Mouse (Mus musculus) Patski (cell line): ENCODE measurements around the gene Fam205c. TPM values are rescaled to one million over a fixed set of nuclear protein-coding genes. Genes with fewer than 3 reads are reported as not detected.

Experiments
- ATAC-seq: fragments of 100-300 bp; one replicate; pipeline ENCODE4 v1.8.0; 2021
- CTCF ChIA-PET: fragments of 350-600 bp; sonication (Branson Sonifier 250); formaldehyde crosslinking; loops from one replicate; lab custom pipeline; 2022; ENCODE audit warnings: inconsistent platforms; lab: Charles Lee
- POLR2A ChIA-PET: fragments of 350-600 bp; sonication (Branson Sonifier 250); formaldehyde crosslinking; loops from one replicate; lab custom pipeline; 2022; ENCODE audit warnings: antibody characterized with exemption, inconsistent platforms; lab: Charles Lee
- DNase-seq: peaks from one replicate; pipeline ENCODE4 v3.0.0-alpha.2; 2011; ENCODE audit warnings: low read depth, low spot score
- H3K27me3 ChIP-seq: fragments of 371-371 bp; one replicate; pipeline ENCODE4 v1.5.1; 2021
- CTCF ChIP-seq: fragments of 100-300 bp; IDR thresholded peaks from one replicate; pipeline ENCODE4 v1.5.1; 2021
- in situ Hi-C: fragments of 300-500 bp; cut with MboI; formaldehyde crosslinking; loops from 3 replicates; pipeline ENCODE4 v1.11.1; 2018; ENCODE audit warnings: low pct_unique_long_range_greater_than_20kb, mixed read lengths
- polyA plus RNA-seq: library from polyadenylated mRNA; unstranded; gene quantifications from one replicate; pipeline ENCODE4 v1.2.3, GENCODE M21; 2021

Fam205c gene
- polyA plus RNA-seq, 1 experiment from 2014 or later = not detected

GRCm38 (mm10) chr4:42904523-42904922, 30.5 kb upstream of the Fam205c start:
- no peak for TF ChIP-seq CTCF
- DNase-seq (no peak), ATAC-seq (no peak)
- ChIA-PET POLR2A (no interaction called here), CTCF (interaction anchor here (1.0 kb wide), 1 partner anchor 9 kb away, joined by 4 read pairs; no protein-coding TSS in a partner anchor)
- in situ Hi-C loops = no loop called here
- H3K27me3 ChIP-seq = peaks cover 29% of the 10 kb centered on the region

GRCm38 (mm10) chr4:42903942-42904341, 29.9 kb upstream of the Fam205c start:
- peaks cover 30% of the 10 kb centered on the region for H3K27me3 ChIP-seq
- POLR2A ChIA-PET = interaction anchor here (0.7 kb wide), 1 partner anchor 43 kb away, joined by 3 read pairs; no protein-coding TSS in a partner anchor
- ATAC-seq (no peak), DNase-seq (no peak)
- no peak for TF ChIP-seq CTCF
- CTCF ChIA-PET = interaction anchor here (1.0 kb wide), 1 partner anchor 9 kb away, joined by 4 read pairs; no protein-coding TSS in a partner anchor
- in situ Hi-C loops = no loop called here

- DNase-seq = no peak
- peaks cover 35% of the 10 kb centered on the region for H3K27me3 ChIP-seq
- TF ChIP-seq CTCF = no peak
- POLR2A ChIA-PET = no interaction called here
- no peak for ATAC-seq
- in situ Hi-C loops = no loop called here
- CTCF ChIA-PET = no interaction called here
These were observed 28.7 kb upstream of the Fam205c start for GRCm38 (mm10) chr4:42902730-42903129.

- peak; percentile 30 for TF ChIP-seq CTCF
- peaks cover 41% of the 10 kb centered on the region for H3K27me3 ChIP-seq
- in situ Hi-C loops = no loop called here
- DNase-seq (no peak), ATAC-seq (no peak)
- CTCF ChIA-PET = no interaction called here
- POLR2A ChIA-PET = no interaction called here
These were observed 28.1 kb upstream of the Fam205c start for GRCm38 (mm10) chr4:42902174-42902573.

GRCm38 (mm10) chr4:42900878-42901277, 26.8 kb upstream of the Fam205c start:
- no peak for DNase-seq
- TF ChIP-seq CTCF = no peak
- POLR2A ChIA-PET = no interaction called here
- peaks cover 44% of the 10 kb centered on the region for H3K27me3 ChIP-seq
- CTCF ChIA-PET = interaction anchor here (1.7 kb wide), 1 partner anchor 9 kb away, joined by 5 read pairs; no protein-coding TSS in a partner anchor
- ATAC-seq = no peak
- in situ Hi-C loops = no loop called here

GRCm38 (mm10) chr4:42898914-42899313, 24.9 kb upstream of the Fam205c start:
- DNase-seq = no peak
- ATAC-seq = no peak
- peaks cover 50% of the 10 kb centered on the region for H3K27me3 ChIP-seq
- in situ Hi-C loops = no loop called here
- CTCF ChIA-PET = no interaction called here
- TF ChIP-seq CTCF = no peak
- POLR2A ChIA-PET = no interaction called here

- in situ Hi-C loops = no loop called here
- no peak for TF ChIP-seq CTCF
These were observed 21.1 kb upstream of the Fam205c start for GRCm38 (mm10) chr4:42895118-42895517.

GRCm38 (mm10) chr4:42891176-42891575, 17.1 kb upstream of the Fam205c start:
- peaks cover 33% of the 10 kb centered on the region for H3K27me3 ChIP-seq
- no peak for TF ChIP-seq CTCF
- in situ Hi-C loops = no loop called here
- ChIA-PET CTCF (interaction anchor here (1.6 kb wide), 1 partner anchor 9 kb away, joined by 5 read pairs; no protein-coding TSS in a partner anchor), POLR2A (no interaction called here)
- ATAC-seq (no peak), DNase-seq (no peak)

More at GRCm38 (mm10) chr4:42895118-42895517, 21.1 kb upstream of the Fam205c start:
- CTCF ChIA-PET = interaction anchor here (1.1 kb wide), 1 partner anchor 9 kb away, joined by 4 read pairs; no protein-coding TSS in a partner anchor
- H3K27me3 ChIP-seq = peaks cover 38% of the 10 kb centered on the region
- POLR2A ChIA-PET = no interaction called here
- ATAC-seq (no peak), DNase-seq (no peak)

GRCm38 (mm10) chr4:42888806-42889205, 14.8 kb upstream of the Fam205c start:
- POLR2A ChIA-PET = no interaction called here
- no peak for DNase-seq
- H3K27me3 ChIP-seq = peaks cover 31% of the 10 kb centered on the region
- in situ Hi-C loops = no loop called here
- ATAC-seq = no peak
- TF ChIP-seq CTCF = no peak
- CTCF ChIA-PET = no interaction called here

- ChIA-PET CTCF (no interaction called here), POLR2A (no interaction called here)
- peaks cover 28% of the 10 kb centered on the region for H3K27me3 ChIP-seq
- ATAC-seq = no peak
- DNase-seq = no peak
- no peak for TF ChIP-seq CTCF
- in situ Hi-C loops = no loop called here
These were observed 12.9 kb upstream of the Fam205c start for GRCm38 (mm10) chr4:42886926-42887325.

GRCm38 (mm10) chr4:42880677-42880948, 6.6 kb upstream of the Fam205c start:
- peaks cover 7% of the 10 kb centered on the region for H3K27me3 ChIP-seq
- in situ Hi-C loops = no loop called here
- POLR2A ChIA-PET = no interaction called here
- CTCF ChIA-PET = interaction anchor here (0.8 kb wide), 1 partner anchor 74 kb away, joined by 3 read pairs; no protein-coding TSS in a partner anchor
- no peak for TF ChIP-seq CTCF
- no peak for DNase-seq
- no peak for ATAC-seq
